Mouse (Mus musculus) limb, embryonic 14.5 days (tissue): Measurements from ENCODE around the gene Ykt6. TPM values are rescaled to one million over a fixed set of nuclear protein-coding genes. Genes with fewer than 3 reads are reported as not detected.
"Not testable (repeated sequence)": the region's sequence is repeated elsewhere in the genome, so short reads cannot be mapped to it uniquely, and the experiment has no call there.

Experiments used
- ATAC-seq: fragments of 200-750 bp; cut with Nextera tagmentation; 2 replicates; pipeline ENCODE4 v1.8.0; 2017; ENCODE audit warnings: low read depth, moderate number of reproducible peaks, moderate TSS enrichment; ENCODE audit not compliant: low FRiP score
- DNase-seq: peaks from one replicate; pipeline ENCODE4 v3.0.0-alpha.2; 2015; ENCODE audit warnings: low spot score
- H3K27ac ChIP-seq: fragments of 300-500 bp; sonication (generic); replicated peaks from 2 replicates; pipeline ENCODE4 v1.5.1; 2014; ENCODE audit warnings: low read depth, mild to moderate bottlenecking, low read length, moderate library complexity, mixed read lengths
- H3K27me3 ChIP-seq: fragments of 300-500 bp; sonication (generic); 2 replicates; pipeline ENCODE4 v1.6.1; 2014; ENCODE audit warnings: low read length, mixed read lengths; ENCODE audit not compliant: control insufficient read depth, insufficient read depth
- H3K36me3 ChIP-seq: fragments of 300-500 bp; sonication (generic); 2 replicates; pipeline ENCODE4 v1.6.1; 2014; ENCODE audit warnings: mild to moderate bottlenecking, low read length, moderate library complexity, mixed read lengths; ENCODE audit not compliant: control insufficient read depth, insufficient read depth
- H3K4me1 ChIP-seq: fragments of 300-500 bp; sonication (generic); 2 replicates; pipeline ENCODE4 v1.6.1; 2014; ENCODE audit warnings: antibody characterized with exemption, low read length, mixed read lengths; ENCODE audit not compliant: control insufficient read depth, insufficient read depth
- H3K4me2 ChIP-seq: fragments of 300-500 bp; sonication (generic); replicated peaks from 2 replicates; pipeline ENCODE4 v1.6.1; 2014; ENCODE audit warnings: low read depth, mild to moderate bottlenecking, low read length, moderate library complexity; ENCODE audit not compliant: severe bottlenecking
- H3K4me3 ChIP-seq: fragments of 300-500 bp; sonication (generic); replicated peaks from 2 replicates; pipeline ENCODE4 v1.5.1; 2014; ENCODE audit warnings: low read length
- H3K9ac ChIP-seq: fragments of 300-500 bp; sonication (generic); 2 replicates; pipeline ENCODE4 v1.6.1; 2014; ENCODE audit warnings: mild to moderate bottlenecking, low read depth, low read length, moderate library complexity; ENCODE audit not compliant: severe bottlenecking
- H3K9me3 ChIP-seq: fragments of 300-500 bp; sonication (generic); 2 replicates; pipeline ENCODE4 v1.6.1; 2016; ENCODE audit warnings: low read length; ENCODE audit not compliant: control insufficient read depth
- POLR2A ChIP-seq: fragments of 200-500 bp; IDR thresholded peaks from 2 replicates; pipeline ENCODE4 v1.8.0; 2012; ENCODE audit warnings: inconsistent platforms, mild to moderate bottlenecking, moderate library complexity, borderline replicate concordance; ENCODE audit not compliant: insufficient read depth, insufficient read length; ENCODE audit errors: extremely low read depth
- WGBS: fragments of 180-500 bp; shearing (Covaris S2); extraction: QIAGEN DNeasy Blood & Tissue Kit; methylation state at CpG from one replicate; pipeline ENCODE4 v1.1.7; 2014; 5-methylcytosine and 5-hydroxymethylcytosine counted together
- polyA plus RNA-seq, 2 experiments: library from polyadenylated mRNA; depleted of rRNA in 1 of 2; stranded (reverse) in 1 of 2; unstranded in 1 of 2; fragments of >200 nt; fragmentation: Nextera tagmentation in 1 of 2; extraction: Ambion mirVana in 1 of 2; gene quantifications; 2 replicates each; pipeline versions ENCODE4 v1.2.1 to v1.2.3; 2012 to 2014

Gene Ykt6
- polyA plus RNA-seq, 2 experiments = 33.2 to 79.0 TPM

- Histone ChIP-seq H3K4me2 (peak overlapping the region; percentile 50), H3K9ac (peak overlapping the region; percentile 31; the same call in 1 of the 2 replicates), H3K4me3 (peak overlapping the region; percentile 35)
- not testable (repeated sequence) for H3K27ac ChIP-seq, H3K9me3 ChIP-seq, H3K4me1 ChIP-seq, H3K27me3 ChIP-seq, DNase-seq, H3K36me3 ChIP-seq, ATAC-seq
- 9% methylated on average over 19 of the region's 49 CpGs for WGBS
Observed at GRCm38 (mm10) chr11:6007010-6007778, 51.7 kb downstream of the Ykt6 start.

- H3K4me2 ChIP-seq = peak overlapping the region; percentile 26; the same call in 1 of the 2 replicates
- H3K4me3 ChIP-seq = peak overlapping the region; percentile 22; the same call in 1 of the 2 replicates
Observed at GRCm38 (mm10) chr11:6007779-6008128, 52.3 kb downstream of the Ykt6 start.

GRCm38 (mm10) chr11:6010751-6011482 is 55.4 kb downstream of the Ykt6 start:
- not testable (repeated sequence) for H3K36me3 ChIP-seq, DNase-seq, H3K27me3 ChIP-seq, H3K4me2 ChIP-seq, ATAC-seq, H3K4me3 ChIP-seq, H3K27ac ChIP-seq, H3K9me3 ChIP-seq, H3K9ac ChIP-seq, H3K4me1 ChIP-seq
- no CpG with 5 or more reads among the region's 18 CpGs for WGBS

More at GRCm38 (mm10) chr11:6007779-6008128, 52.3 kb downstream of the Ykt6 start:
- not testable (repeated sequence) for H3K27me3 ChIP-seq, H3K9ac ChIP-seq, H3K27ac ChIP-seq, DNase-seq, ATAC-seq, H3K4me1 ChIP-seq, H3K9me3 ChIP-seq, H3K36me3 ChIP-seq
- WGBS = 26% methylated on average over 9 of the region's 13 CpGs

GRCm38 (mm10) chr11:6011879-6012278 is 56.4 kb downstream of the Ykt6 start:
- H3K4me3 ChIP-seq = no peak overlapping the region
- H3K36me3 ChIP-seq = no peaks in the 10 kb centered on the region

GRCm38 (mm10) chr11:6013359-6013758 is 57.9 kb downstream of the Ykt6 start:
- Histone ChIP-seq H3K27ac (no peak overlapping the region), H3K4me1 (no peaks in the 10 kb centered on the region), H3K4me3 (no peak overlapping the region), H3K9ac (no peak overlapping the region), H3K27me3 (no peaks in the 10 kb centered on the region), H3K36me3 (no peaks in the 10 kb centered on the region), H3K9me3 (no peaks in the 10 kb centered on the region), H3K4me2 (no peak overlapping the region)
- TF ChIP-seq POLR2A = no peak
- no peak for ATAC-seq
- DNase-seq = no peak
- WGBS = 51% methylated on average over 2 of the region's 2 CpGs

More at GRCm38 (mm10) chr11:6011879-6012278, 56.4 kb downstream of the Ykt6 start:
- ATAC-seq (no peak), DNase-seq (no peak)
- Histone ChIP-seq H3K27me3 (no peaks in the 10 kb centered on the region), H3K27ac (no peak overlapping the region), H3K4me2 (no peak overlapping the region), H3K4me1 (no peaks in the 10 kb centered on the region), H3K9ac (no peak overlapping the region), H3K9me3 (no peaks in the 10 kb centered on the region)
- 100% methylated on average over 3 of the region's 3 CpGs for WGBS
- no peak for TF ChIP-seq POLR2A
